Comparison of ENCODE assay signal across 8 mouse cellular contexts in the genomic region with DNA sequence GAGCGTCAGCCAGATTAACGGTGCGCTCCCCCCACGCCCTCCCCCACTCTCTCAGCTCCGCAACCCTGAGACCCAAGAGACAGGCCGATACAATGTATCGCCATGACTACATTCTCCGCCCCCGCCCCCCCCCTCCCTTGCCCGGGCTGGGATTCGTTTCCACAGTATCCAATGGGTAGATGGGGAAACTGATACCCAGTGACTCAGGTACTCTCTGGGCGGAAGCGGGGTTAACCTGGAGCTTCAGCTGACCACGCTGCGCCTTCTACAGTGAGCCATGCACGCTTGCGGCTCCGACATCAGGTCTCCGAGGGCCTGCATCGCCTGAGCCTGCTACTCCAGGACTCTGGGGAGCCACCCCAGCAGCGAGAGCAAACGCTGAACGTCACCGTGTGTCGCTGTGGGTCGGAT. TPM values are rescaled to one million over a fixed set of nuclear protein-coding genes. Genes with fewer than 3 reads are reported as not detected.
DNase-seq lines count a peak whose midpoint lies in the region; ATAC-seq and TF ChIP-seq lines count a peak whose summit lies in the region.

No protein-coding gene starts in this region.

- no peak overlapping the region for H3K9ac ChIP-seq in heart, postnatal 0 days (replicated peaks; ENCODE audit: low read depth, low read length)
- peak overlapping the region; percentile 33; the same call in 1 of the 2 replicates for H3K9ac ChIP-seq in hindbrain, embryonic 16.5 days (ENCODE audit: low read depth, low read length)
- no peak overlapping the region for H3K9ac ChIP-seq in midbrain, postnatal 0 days (replicated peaks; ENCODE audit: low read length, poor library complexity, severe bottlenecking)

- TF ChIP-seq POLR2A in brain, embryonic 14.5 days (IDR thresholded peaks at IDR 0.05; ENCODE audit: borderline replicate concordance, extremely low read depth, insufficient read depth, insufficient read length, poor library complexity, severe bottlenecking) = no peak

- TF ChIP-seq EP300 in heart, postnatal 0 days (IDR thresholded peaks at IDR 0.05; ENCODE audit: low read depth) = no peak

- intact Hi-C loops in heart, postnatal 14 days (cut with DNase I) = no loop called here

- no peak overlapping the region for H3K4me3 ChIP-seq in heart, postnatal 0 days (ENCODE audit: low read depth, low read length)
- peak overlapping the region; percentile 33 for H3K4me3 ChIP-seq in hindbrain, embryonic 16.5 days (ENCODE audit: low read length)
- H3K4me3 ChIP-seq in midbrain, postnatal 0 days (ENCODE audit: low read depth, low read length) = peak overlapping the region; percentile 26

- H3K9me3 ChIP-seq in heart, postnatal 0 days (replicated peaks; ENCODE audit: control insufficient read depth, low read length) = no peaks in the 10 kb centered on the region
- H3K9me3 ChIP-seq in hindbrain, embryonic 16.5 days (ENCODE audit: control insufficient read depth, low read length) = peaks cover 18% of the 10 kb centered on the region
- H3K9me3 ChIP-seq in midbrain, postnatal 0 days (ENCODE audit: low read length) = 0 out of 2 replicates have a peak, but pooled peaks cover 3% of the 10 kb centered on the region

- H3K36me3 ChIP-seq in heart, postnatal 0 days (replicated peaks; ENCODE audit: control insufficient read depth, insufficient read depth, low read length) = no peaks in the 10 kb centered on the region
- no peaks in the 10 kb centered on the region for H3K36me3 ChIP-seq in hindbrain, embryonic 16.5 days (ENCODE audit: control insufficient read depth, insufficient read depth, low read length)
- H3K36me3 ChIP-seq in midbrain, postnatal 0 days (ENCODE audit: insufficient read depth, low read length) = no peaks in the 10 kb centered on the region

- H3K27me3 ChIP-seq in heart, postnatal 0 days (ENCODE audit: control insufficient read depth, insufficient read depth, low read length) = no peaks in the 10 kb centered on the region
- H3K27me3 ChIP-seq in hindbrain, embryonic 16.5 days (replicated peaks; ENCODE audit: control insufficient read depth, insufficient read depth, low read length) = no peaks in the 10 kb centered on the region
- no peaks in the 10 kb centered on the region for H3K27me3 ChIP-seq in midbrain, postnatal 0 days (ENCODE audit: insufficient read depth, low read length)

- DNase-seq in heart, postnatal 0 days (ENCODE audit: low spot score) = no peak
- DNase-seq in heart, postnatal 14 days = no peak
- DNase-seq in brain, embryonic 14.5 days (ENCODE audit: low read depth) = peak; percentile 13
- DNase-seq in midbrain, postnatal 0 days (ENCODE audit: low spot score) = no peak
- DNase-seq in urinary bladder, postnatal 4 days (ENCODE audit: low spot score in 2 of 2) = no peak
- no peak for DNase-seq in cerebellum, postnatal 25 days

- peaks cover 4% of the 10 kb centered on the region; the same call in 1 of the 2 replicates for H3K4me1 ChIP-seq in heart, postnatal 0 days (ENCODE audit: control insufficient read depth, insufficient read depth)
- H3K4me1 ChIP-seq in hindbrain, embryonic 16.5 days (ENCODE audit: control insufficient read depth, insufficient read depth, low read depth, low read length) = no peaks in the 10 kb centered on the region
- no peaks in the 10 kb centered on the region for H3K4me1 ChIP-seq in midbrain, postnatal 0 days (ENCODE audit: insufficient read depth, low read length)

- TF ChIP-seq CTCF in heart, postnatal 0 days (IDR thresholded peaks at IDR 0.05; ENCODE audit: low read depth) = no peak
- no peak for TF ChIP-seq CTCF in brain, embryonic 14.5 days (IDR thresholded peaks at IDR 0.05; ENCODE audit: borderline replicate concordance, extremely low read depth, insufficient read depth, insufficient read length)
- no peak for TF ChIP-seq CTCF in midbrain, postnatal 0 days (IDR thresholded peaks at IDR 0.05)

- no peak overlapping the region for H3K27ac ChIP-seq in heart, postnatal 0 days (ENCODE audit: low read depth)
- no peak overlapping the region for H3K27ac ChIP-seq in hindbrain, embryonic 16.5 days (ENCODE audit: low read depth, low read length)
- H3K27ac ChIP-seq in midbrain, postnatal 0 days (ENCODE audit: low read depth, low read length) = no peak overlapping the region

- 65% methylated on average over 26 of the region's 26 CpGs for WGBS in heart, postnatal 0 days
- 45% methylated on average over 24 of the region's 26 CpGs for WGBS in hindbrain, embryonic 16.5 days
- 55% methylated on average over 26 of the region's 26 CpGs for WGBS in midbrain, postnatal 0 days

- H3K4me2 ChIP-seq in heart, postnatal 0 days (ENCODE audit: low read depth, low read length) = peak overlapping the region; percentile 46
- H3K4me2 ChIP-seq in hindbrain, embryonic 16.5 days (ENCODE audit: low read length) = peak overlapping the region; percentile 55
- peak overlapping the region; percentile 43 for H3K4me2 ChIP-seq in midbrain, postnatal 0 days (ENCODE audit: low read depth, low read length, poor library complexity, severe bottlenecking)

- no peak for ATAC-seq in heart, postnatal 0 days (ENCODE audit: insufficient read depth, low read depth)
- peak; percentile 37 for ATAC-seq in hindbrain, embryonic 16.5 days
- peak; percentile 35; the same call in 1 of the 2 replicates for ATAC-seq in midbrain, postnatal 0 days (ENCODE audit: low FRiP score)
- ATAC-seq in erythroblast, adult 5-6 weeks (replicated peaks; ENCODE audit: low FRiP score, poor library complexity, severe bottlenecking) = no peak

RNA-seq across cellular contexts. Expression of a gene that starts 17.0 kb away (rescaled TPM):
- not detected in 2 replicates for total RNA-seq in heart, postnatal 0 days (2014; rRNA removed; ENCODE audit: low replicate concordance)
- polyA plus RNA-seq in heart, postnatal 0 days (2015; fragmentation: Nextera tagmentation; extraction: Ambion mirVana) = not detected in 2 replicates
- total RNA-seq in heart, postnatal 14 days (2021) = not detected
- 1.0 and 1.2 TPM in 2 replicates for polyA plus RNA-seq in brain, embryonic 14.5 days (2012; rRNA removed)
- polyA plus RNA-seq in hindbrain, embryonic 16.5 days (2015; fragmentation: Nextera tagmentation; extraction: Ambion mirVana) = 2.3 and 2.9 TPM in 2 replicates
- 0.14 and 1.8 TPM in 2 replicates for total RNA-seq in midbrain, postnatal 0 days (2014; rRNA removed)
- 3.5 and 4.0 TPM in 2 replicates for polyA plus RNA-seq in midbrain, postnatal 0 days (2015; fragmentation: Nextera tagmentation; extraction: Ambion mirVana)
- not detected in 2 replicates for total RNA-seq in erythroblast, adult 5-6 weeks (2015; ENCODE audit: low replicate concordance)
- total RNA-seq in erythroblast, adult 5-6 weeks (2017; ENCODE audit: low replicate concordance) = not detected in 2 replicates

Comparison
In these comparisons a context has a peak if more than half of its experiments do, and no peak if none do; other contexts are left out.
1. ATAC-seq: peak in hindbrain, embryonic 16.5 days (single experiment) and midbrain, postnatal 0 days (single experiment); none in heart, postnatal 0 days (single experiment) and erythroblast, adult 5-6 weeks (single experiment).
2. Peak in every context shown above with its lines, with median percentiles within 50 percentile points of each other: H3K4me2 ChIP-seq.